Mouse (Mus musculus) thymus, adult 2 months (tissue): ENCODE measurements around the gene Unc5c.

Experiments
- CTCF ChIP-seq: fragments of 200-500 bp; IDR thresholded peaks from 2 replicates; pipeline ENCODE4 v1.5.1; 2012; ENCODE audit warnings: mild to moderate bottlenecking, control low read depth, low read length, moderate library complexity, borderline replicate concordance; ENCODE audit not compliant: control insufficient read depth, poor library complexity, insufficient read depth; ENCODE audit errors: extremely low read depth
- POLR2A ChIP-seq: fragments of 200-500 bp; IDR thresholded peaks from 2 replicates; pipeline ENCODE4 v1.6.1; 2012; ENCODE audit warnings: mild to moderate bottlenecking, low read length, control low read depth, moderate library complexity; ENCODE audit not compliant: control insufficient read depth, poor library complexity, insufficient read depth; ENCODE audit errors: extremely low read depth

GRCm38 (mm10) chr3:141724499-141724898 lies 259.5 kb downstream of the Unc5c start:
- TF ChIP-seq POLR2A (no peak), CTCF (no peak)
